Mouse (Mus musculus): ENCODE data around the gene Evx1. TPM values are rescaled to one million over a fixed set of nuclear protein-coding genes. Genes with fewer than 3 reads are reported as not detected.

Evx1 gene
- total RNA-seq, 1 experiment = 0.54 TPM

DNA sequence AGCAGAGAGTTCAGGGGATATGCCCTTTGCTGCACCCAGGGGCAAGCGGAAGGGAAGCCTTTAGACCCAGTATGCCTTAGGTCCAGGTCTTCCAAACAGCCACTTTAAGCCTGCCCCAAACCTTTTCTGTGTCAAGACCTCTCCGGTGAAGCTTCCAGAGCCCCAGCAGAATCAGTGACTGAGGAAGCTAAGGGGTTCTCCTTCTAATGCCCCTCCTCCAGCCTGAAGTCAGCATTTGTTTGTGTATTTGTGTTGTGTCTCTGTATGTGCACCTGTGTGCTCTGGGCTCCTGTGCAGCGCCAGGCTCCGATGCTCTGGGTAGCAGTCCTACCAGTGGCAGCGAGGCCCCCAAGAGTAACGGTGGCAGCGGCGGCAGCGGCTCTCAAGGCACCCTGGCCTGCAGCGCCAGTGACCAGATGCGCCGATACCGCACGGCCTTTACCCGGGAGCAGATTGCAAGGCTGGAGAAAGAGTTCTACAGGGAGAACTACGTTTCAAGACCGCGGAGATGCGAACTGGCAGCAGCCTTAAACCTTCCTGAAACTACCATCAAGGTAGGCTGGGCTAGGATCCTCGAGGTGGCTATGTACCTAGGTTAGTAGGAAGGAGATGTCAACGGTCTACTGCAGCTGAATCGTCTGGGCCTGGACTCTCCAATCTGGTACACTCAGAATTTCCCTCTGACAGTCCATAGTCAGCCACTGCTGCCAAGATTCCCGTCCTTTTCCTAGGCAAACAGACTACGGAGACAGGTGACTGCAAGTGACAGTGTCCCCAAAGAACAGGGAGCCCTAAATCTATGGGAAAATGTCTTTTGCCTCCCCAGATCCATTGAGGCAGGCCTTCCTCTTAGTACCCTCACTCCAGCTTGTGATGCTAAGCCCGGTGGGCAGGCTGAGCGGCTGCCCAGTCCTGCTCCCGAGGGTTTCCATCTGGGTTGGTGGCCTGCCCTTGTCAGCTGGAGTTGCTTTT is 2.4 kb downstream of the Evx1 start:
- H3K36me3 ChIP-seq (ENCODE audit: control insufficient read depth, insufficient read depth, low read length, poor library complexity, severe bottlenecking) = no peaks in the 10 kb centered on the region
- TF ChIP-seq HCFC1 (IDR thresholded peaks at IDR 0.05; ENCODE audit: borderline replicate concordance, insufficient read depth, low read length) (no peak), ZNF384 (IDR thresholded peaks at IDR 0.05; ENCODE audit: low read depth, low read length) (no peak), MAFK (IDR thresholded peaks at IDR 0.05; ENCODE audit: insufficient read depth, low read depth, low read length) (no peak), CHD2 (IDR thresholded peaks at IDR 0.05; ENCODE audit: low read depth, low read length) (no peak), ZC3H11A (IDR thresholded peaks at IDR 0.05; ENCODE audit: borderline replicate concordance, low read depth, low read length) (no peak)
- in situ Hi-C loops (cut with MboI; ENCODE audit: low sequenced_read_pairs in 2 of 2, unreplicated experiment in 2 of 2) = loop anchor here (10.0 kb wide), 4 partner anchors 61 to 1141 kb away; partner anchors contain the start of genes 5730596B20Rik (in 1 of the 2) and Hoxa2 (in 1 of the 2)
- no peak for DNase-seq (ENCODE audit: low read depth, low spot score)
- no peak overlapping the region for H3K27ac ChIP-seq (ENCODE audit: insufficient read depth, low read depth, low read length, poor library complexity, severe bottlenecking)
- H3K4me1 ChIP-seq (ENCODE audit: control insufficient read depth in 2 of 2, insufficient read depth in 2 of 2, low read length in 2 of 2, poor library complexity in 1 of 2) = peaks cover 0 to 18% of the 10 kb centered on the region in 2 experiments; a peak in 1 of 4 replicates
- H3K9me3 ChIP-seq (ENCODE audit: control insufficient read depth, insufficient read depth, low read depth, low read length) = no peaks in the 10 kb centered on the region
- H3K4me3 ChIP-seq (ENCODE audit: insufficient read depth in 1 of 2, low read depth in 1 of 2, low read length in 2 of 2, poor library complexity in 1 of 2, severe bottlenecking in 1 of 2) = no peak overlapping the region
- H3K9ac ChIP-seq (ENCODE audit: insufficient read depth, low read depth, low read length, poor library complexity, severe bottlenecking) = no peak overlapping the region

DNA sequence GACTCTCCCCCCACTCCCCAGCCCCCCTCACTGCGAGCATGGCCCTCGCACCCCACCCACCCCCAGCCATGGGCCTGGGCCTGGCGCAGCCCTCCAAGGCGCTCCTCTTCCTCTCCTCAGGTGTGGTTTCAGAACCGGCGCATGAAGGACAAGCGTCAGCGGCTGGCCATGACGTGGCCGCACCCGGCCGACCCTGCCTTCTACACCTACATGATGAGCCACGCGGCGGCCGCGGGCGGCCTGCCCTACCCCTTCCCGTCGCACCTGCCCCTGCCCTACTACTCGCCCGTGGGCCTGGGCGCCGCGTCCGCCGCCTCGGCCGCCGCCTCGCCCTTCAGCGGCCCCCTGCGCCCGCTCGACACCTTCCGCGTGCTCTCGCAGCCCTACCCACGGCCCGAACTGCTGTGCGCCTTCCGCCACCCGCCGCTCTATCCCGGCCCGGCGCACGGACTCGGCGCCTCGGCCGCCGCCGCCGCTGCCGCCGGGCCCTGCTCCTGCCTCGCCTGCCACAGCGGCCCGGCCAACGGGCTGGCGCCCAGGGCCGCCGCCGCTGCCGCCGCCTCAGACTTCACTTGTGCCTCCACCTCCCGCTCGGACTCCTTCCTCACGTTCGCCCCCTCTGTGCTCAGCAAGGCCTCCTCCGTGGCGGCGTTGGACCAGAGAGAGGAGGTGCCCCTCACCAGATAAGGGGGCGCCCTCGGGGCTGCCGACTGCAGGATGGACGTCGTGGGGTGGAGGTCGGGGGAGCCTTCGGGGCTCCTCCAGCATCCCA is 3.3 kb downstream of the Evx1 start:
- TF ChIP-seq HCFC1 (IDR thresholded peaks at IDR 0.05; ENCODE audit: borderline replicate concordance, insufficient read depth, low read length) = no peak
- no peak for TF ChIP-seq ZC3H11A (IDR thresholded peaks at IDR 0.05; ENCODE audit: borderline replicate concordance, low read depth, low read length)
- no peak for TF ChIP-seq MAFK (IDR thresholded peaks at IDR 0.05; ENCODE audit: insufficient read depth, low read depth, low read length)
- no peak for TF ChIP-seq ZNF384 (IDR thresholded peaks at IDR 0.05; ENCODE audit: low read depth, low read length)
- no peak for TF ChIP-seq CHD2 (IDR thresholded peaks at IDR 0.05; ENCODE audit: low read depth, low read length)
- no peaks in the 10 kb centered on the region for H3K9me3 ChIP-seq (ENCODE audit: control insufficient read depth, insufficient read depth, low read depth, low read length)
- in situ Hi-C loops (cut with MboI; ENCODE audit: low sequenced_read_pairs in 2 of 2, unreplicated experiment in 2 of 2) = loop anchor here (10.0 kb wide), 4 partner anchors 62 to 1142 kb away; partner anchors contain the start of genes 5730596B20Rik (in 1 of the 2) and Hoxa2 (in 1 of the 2)
- H3K4me1 ChIP-seq (ENCODE audit: control insufficient read depth in 2 of 2, insufficient read depth in 2 of 2, low read length in 2 of 2, poor library complexity in 1 of 2) = peaks cover 0 to 18% of the 10 kb centered on the region in 2 experiments; a peak in 1 of 4 replicates
- peak overlapping the region; percentile 42; the same call in 1 of the 2 replicates for H3K9ac ChIP-seq (ENCODE audit: insufficient read depth, low read depth, low read length, poor library complexity, severe bottlenecking)
- H3K36me3 ChIP-seq (ENCODE audit: control insufficient read depth, insufficient read depth, low read length, poor library complexity, severe bottlenecking) = no peaks in the 10 kb centered on the region
- peak overlapping the region in 1 of 2 experiments; percentile 43; a peak in 2 of 4 replicates for H3K4me3 ChIP-seq (ENCODE audit: insufficient read depth in 1 of 2, low read depth in 1 of 2, low read length in 2 of 2, poor library complexity in 1 of 2, severe bottlenecking in 1 of 2)
- DNase-seq (ENCODE audit: low read depth, low spot score) = no peak
- H3K27ac ChIP-seq (ENCODE audit: insufficient read depth, low read depth, low read length, poor library complexity, severe bottlenecking) = no peak overlapping the region

DNA sequence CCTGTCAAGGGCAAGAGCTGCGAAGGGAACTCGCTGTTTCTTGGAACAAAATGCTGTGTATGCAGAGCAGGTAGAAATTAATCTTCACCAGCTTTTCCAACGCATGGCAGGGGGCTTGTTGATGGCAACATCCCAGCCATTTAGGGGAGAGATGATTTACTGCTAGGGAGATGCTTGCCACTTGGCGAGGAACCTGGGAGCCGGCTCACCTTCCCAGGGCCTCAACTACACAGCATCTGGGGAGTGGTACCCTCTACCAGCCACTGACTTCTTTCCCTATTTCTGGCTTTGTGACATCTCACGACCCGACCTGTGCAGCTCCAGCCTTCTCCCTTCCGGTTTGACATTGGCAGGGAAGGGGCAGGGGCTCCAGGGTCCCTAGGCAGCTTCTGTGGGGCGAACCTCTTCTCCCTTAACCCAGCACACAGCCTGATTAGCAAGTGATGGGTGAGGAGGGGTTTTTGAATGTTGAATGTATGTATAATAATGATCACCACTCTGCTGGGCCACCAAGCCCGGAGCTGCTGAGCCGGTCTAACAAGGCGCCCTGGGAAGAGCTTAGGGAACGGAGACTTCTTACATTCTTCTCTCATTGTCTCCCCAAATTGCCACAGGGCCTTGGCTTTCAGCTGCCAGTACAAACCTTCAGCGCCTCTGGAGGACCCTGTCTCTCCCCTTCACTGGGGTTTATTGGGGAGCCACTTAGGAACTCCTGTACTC is 4.3 kb downstream of the Evx1 start:
- Histone ChIP-seq H3K4me3 (ENCODE audit: insufficient read depth in 1 of 2, low read depth in 1 of 2, low read length in 2 of 2, poor library complexity in 1 of 2, severe bottlenecking in 1 of 2) (no peak overlapping the region), H3K36me3 (ENCODE audit: control insufficient read depth, insufficient read depth, low read length, poor library complexity, severe bottlenecking) (no peaks in the 10 kb centered on the region), H3K27ac (ENCODE audit: insufficient read depth, low read depth, low read length, poor library complexity, severe bottlenecking) (no peak overlapping the region), H3K9me3 (ENCODE audit: control insufficient read depth, insufficient read depth, low read depth, low read length) (no peaks in the 10 kb centered on the region), H3K4me1 (ENCODE audit: control insufficient read depth in 2 of 2, insufficient read depth in 2 of 2, low read length in 2 of 2, poor library complexity in 1 of 2) (peaks cover 0 to 18% of the 10 kb centered on the region in 2 experiments; a peak in 1 of 4 replicates), H3K9ac (ENCODE audit: insufficient read depth, low read depth, low read length, poor library complexity, severe bottlenecking) (no peak overlapping the region)
- in situ Hi-C loops (cut with MboI; ENCODE audit: low sequenced_read_pairs in 2 of 2, unreplicated experiment in 2 of 2) = loop anchor here (10.0 kb wide), 4 partner anchors 63 to 1143 kb away; partner anchors contain the start of genes 5730596B20Rik (in 1 of the 2) and Hoxa2 (in 1 of the 2)
- no peak for DNase-seq (ENCODE audit: low read depth, low spot score)
- TF ChIP-seq MAFK (IDR thresholded peaks at IDR 0.05; ENCODE audit: insufficient read depth, low read depth, low read length) = no peak
- no peak for TF ChIP-seq HCFC1 (IDR thresholded peaks at IDR 0.05; ENCODE audit: borderline replicate concordance, insufficient read depth, low read length)
- no peak for TF ChIP-seq ZC3H11A (IDR thresholded peaks at IDR 0.05; ENCODE audit: borderline replicate concordance, low read depth, low read length)
- no peak for TF ChIP-seq ZNF384 (IDR thresholded peaks at IDR 0.05; ENCODE audit: low read depth, low read length)
- TF ChIP-seq CHD2 (IDR thresholded peaks at IDR 0.05; ENCODE audit: low read depth, low read length) = no peak
